Mouse (Mus musculus) gastrocnemius, adult 8-10 months (tissue): ENCODE measurements around the gene Abi3. TPM values are rescaled to one million over a fixed set of nuclear protein-coding genes. Genes with fewer than 3 reads are reported as not detected.

Source experiments
- DNase-seq, 2 experiments: peaks; one replicate each; pipeline ENCODE4 v3.0.0; 2022; ENCODE audit warnings: low spot score in 2 of 2
- total RNA-seq, 4 experiments: library from RNA; stranded (reverse); gene quantifications; 2 replicates each; pipeline ENCODE4 v1.2.4; 2022

Gene Abi3
- total RNA-seq, 4 experiments from 2014 or later: 0.77 to 2.2 (median 1.5) TPM

DNA sequence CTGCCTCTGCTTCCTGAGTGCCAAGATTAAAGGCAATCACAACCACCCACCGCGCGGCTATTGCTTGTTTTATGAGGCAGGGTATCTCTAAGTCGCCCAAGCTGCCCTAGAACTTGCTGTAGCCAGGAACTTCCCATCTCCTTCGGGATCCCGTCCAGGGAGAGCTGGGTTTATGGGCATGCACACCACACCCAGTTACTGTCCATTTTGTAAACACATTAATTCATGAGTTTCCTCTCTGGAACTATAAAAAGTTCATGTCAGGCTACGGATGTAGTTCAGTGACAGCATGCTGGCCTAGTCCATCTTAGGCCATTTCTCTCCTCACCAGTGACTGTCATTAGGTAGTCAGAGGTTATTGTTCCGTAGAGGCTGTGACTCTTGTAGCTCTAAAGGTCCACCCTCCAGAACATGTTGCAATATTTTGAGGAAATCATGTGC is 52.8 kb downstream of the Abi3 start:
- DNase-seq: no peak

- no peak for DNase-seq
Measured at GRCm38 (mm10) chr11:95786511-95786910, 55.8 kb downstream of the Abi3 start.

DNA sequence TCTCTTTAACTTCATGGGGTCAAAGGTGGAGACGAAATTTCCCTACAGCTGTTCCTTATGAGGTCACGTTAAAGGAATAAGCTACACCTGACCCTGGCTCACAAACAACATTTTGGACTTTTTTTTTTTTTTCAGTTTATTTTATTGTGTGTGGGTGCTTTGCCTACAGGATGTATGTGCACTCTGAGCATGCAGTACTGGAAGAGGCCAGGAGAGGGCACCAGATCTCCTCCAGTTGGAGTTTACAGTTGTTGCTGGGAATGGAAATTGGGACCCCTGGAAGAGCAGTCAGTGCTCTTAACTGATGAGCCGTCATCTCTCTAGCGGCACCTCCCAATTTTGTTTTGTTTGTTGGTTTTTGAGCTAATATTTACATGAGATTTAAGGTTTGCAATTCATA is 56.6 kb downstream of the Abi3 start:
- no peak for DNase-seq

- DNase-seq: no peak
Measured at GRCm38 (mm10) chr11:95783958-95784357, 58.3 kb downstream of the Abi3 start.

- DNase-seq: no peak
Measured at GRCm38 (mm10) chr11:95783457-95783856, 58.8 kb downstream of the Abi3 start.

GRCm38 (mm10) chr11:95781557-95781956 is 60.7 kb downstream of the Abi3 start:
- no peak for DNase-seq

GRCm38 (mm10) chr11:95780480-95780879 is 61.8 kb downstream of the Abi3 start:
- DNase-seq: no peak

Other genes with a start within 250 kb of the Abi3 start
- gene Phb, start 175.5 kb downstream of the Abi3 start, total RNA-seq: 100 to 1,000 TPM; 142 to 193 (median 171) TPM
- 100 to 1,000 TPM; 107 to 171 (median 133) TPM for gene Zfp652, start 129.8 kb downstream of the Abi3 start, total RNA-seq
- gene B130006D01Rik, start 118.9 kb downstream of the Abi3 start, total RNA-seq: under 1 TPM; 0.20 to 0.54 (median 0.34) TPM
- 100 to 1,000 TPM; 341 to 419 (median 369) TPM for gene Phospho1, start 18.0 kb downstream of the Abi3 start, total RNA-seq
- gene Gngt2, start 5.3 kb downstream of the Abi3 start, total RNA-seq: 1 to 10 TPM; 2.3 to 4.0 (median 2.8) TPM
- gene B4galnt2, start 72.4 kb upstream of the Abi3 start, total RNA-seq: not detected
- gene Igf2bp1, start 163.5 kb upstream of the Abi3 start, total RNA-seq: not detected
- not detected for gene Gip, start 182.1 kb upstream of the Abi3 start, total RNA-seq
- 10 to 100 TPM; 30.5 to 36.9 (median 31.6) TPM for gene Snf8, start 192.4 kb upstream of the Abi3 start, total RNA-seq
- gene Ube2z, start 222.9 kb upstream of the Abi3 start, total RNA-seq: 10 to 100 TPM; 15.0 to 17.9 (median 16.3) TPM
- gene Atp5g1, start 233.2 kb upstream of the Abi3 start, total RNA-seq: 1,000 to 10,000 TPM; 1,235 to 1,416 (median 1,336) TPM